Mouse (Mus musculus) CD4-positive helper T cell, adult 2 months (primary cell): ENCODE measurements around the gene 1700010B08Rik.
"Not testable (repeated sequence)": the region's sequence is repeated elsewhere in the genome, so short reads cannot be mapped to it uniquely, and the experiment has no call there.

ENCODE experiments used
- DNase-seq: peaks from one replicate; pipeline ENCODE4 v3.0.0-alpha.2; 2012; ENCODE audit warnings: low read depth, missing footprints, low spot score

1700010B08Rik gene

GRCm38 (mm10) chr2:173719115-173719514 lies at the start of gene 1700010B08Rik:
TSS of gene 1700010B08Rik (plus strand) at chr2:173719415.
- DNase-seq, result not testable (repeated sequence)

GRCm38 (mm10) chr2:173672328-173672896 lies 46.8 kb upstream of the 1700010B08Rik start:
- DNase-seq, result peak; percentile 23

GRCm38 (mm10) chr2:173673469-173673868 lies 45.7 kb upstream of the 1700010B08Rik start:
- DNase-seq, result no peak

GRCm38 (mm10) chr2:173678593-173678992 lies 40.6 kb upstream of the 1700010B08Rik start:
- no peak for DNase-seq

- peak; percentile 77 for DNase-seq
Observed at GRCm38 (mm10) chr2:173679217-173679616, 40.0 kb upstream of the 1700010B08Rik start.

GRCm38 (mm10) chr2:173680153-173680552 lies 39.1 kb upstream of the 1700010B08Rik start:
- no peak for DNase-seq

GRCm38 (mm10) chr2:173682773-173683172 lies 36.4 kb upstream of the 1700010B08Rik start:
- DNase-seq, result no peak

- no peak for DNase-seq
Observed at GRCm38 (mm10) chr2:173685781-173686361, 33.3 kb upstream of the 1700010B08Rik start.

- DNase-seq, result no peak
Observed at GRCm38 (mm10) chr2:173687363-173687762, 31.9 kb upstream of the 1700010B08Rik start.

- DNase-seq, result no peak
Observed at GRCm38 (mm10) chr2:173689835-173690234, 29.4 kb upstream of the 1700010B08Rik start.

GRCm38 (mm10) chr2:173691748-173692147 lies 27.5 kb upstream of the 1700010B08Rik start:
- DNase-seq, result no peak

- DNase-seq, result no peak
Observed at GRCm38 (mm10) chr2:173692693-173693092, 26.5 kb upstream of the 1700010B08Rik start.

GRCm38 (mm10) chr2:173698850-173699249 lies 20.4 kb upstream of the 1700010B08Rik start:
- no peak for DNase-seq

- no peak for DNase-seq
Observed at GRCm38 (mm10) chr2:173702096-173702866, 16.9 kb upstream of the 1700010B08Rik start.

GRCm38 (mm10) chr2:173702867-173703237 lies 16.4 kb upstream of the 1700010B08Rik start:
- DNase-seq, result no peak

- DNase-seq, result no peak
Observed at GRCm38 (mm10) chr2:173705827-173706551, 13.2 kb upstream of the 1700010B08Rik start.

GRCm38 (mm10) chr2:173707626-173708025 lies 11.6 kb upstream of the 1700010B08Rik start:
- DNase-seq, result not testable (repeated sequence)

- DNase-seq, result no peak
Observed at GRCm38 (mm10) chr2:173710193-173710592, 9.0 kb upstream of the 1700010B08Rik start.

GRCm38 (mm10) chr2:173712656-173713055 lies 6.6 kb upstream of the 1700010B08Rik start:
- no peak for DNase-seq

GRCm38 (mm10) chr2:173713241-173713640 lies 6.0 kb upstream of the 1700010B08Rik start:
- no peak for DNase-seq

GRCm38 (mm10) chr2:173714620-173715218 lies 4.5 kb upstream of the 1700010B08Rik start:
- no peak for DNase-seq

GRCm38 (mm10) chr2:173716966-173717365 lies 2.2 kb upstream of the 1700010B08Rik start:
- DNase-seq, result no peak
